Mouse (Mus musculus): Measurements from ENCODE around the gene Nxf1. TPM values are rescaled to one million over a fixed set of nuclear protein-coding genes. Genes with fewer than 3 reads are reported as not detected.

Nxf1 gene
- polyA plus RNA-seq, 1 experiment from 2014 or later, result 168 TPM

DNA sequence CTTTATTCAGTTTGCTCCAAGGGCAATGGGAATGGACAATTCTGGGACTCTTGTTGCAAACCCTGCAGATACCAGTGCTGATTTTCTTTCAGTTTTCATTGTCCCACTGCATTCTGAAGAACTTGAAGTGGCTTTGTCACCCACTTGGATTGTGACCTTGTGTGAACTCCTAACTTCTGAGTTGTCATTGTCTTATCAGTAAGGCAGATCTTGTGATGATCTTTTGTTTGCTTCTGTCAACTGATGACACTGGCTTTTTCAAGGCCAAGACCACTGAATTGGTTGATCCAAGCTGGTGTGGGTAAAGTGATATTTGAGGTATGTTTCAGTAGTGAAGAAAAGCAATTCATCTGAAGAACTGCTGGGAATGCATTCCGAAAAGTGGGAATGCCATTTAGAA lies 11.5 kb upstream of the Nxf1 start:
- 93% methylated on average over 1 of the region's 1 CpGs for WGBS
- H3K36me3 ChIP-seq (ENCODE audit: control insufficient read depth, insufficient read depth, low read length), result peaks cover 79% of the 10 kb centered on the region
- ATAC-seq (replicated peaks; ENCODE audit: low FRiP score, low TSS enrichment, low read depth), result no peak

DNA sequence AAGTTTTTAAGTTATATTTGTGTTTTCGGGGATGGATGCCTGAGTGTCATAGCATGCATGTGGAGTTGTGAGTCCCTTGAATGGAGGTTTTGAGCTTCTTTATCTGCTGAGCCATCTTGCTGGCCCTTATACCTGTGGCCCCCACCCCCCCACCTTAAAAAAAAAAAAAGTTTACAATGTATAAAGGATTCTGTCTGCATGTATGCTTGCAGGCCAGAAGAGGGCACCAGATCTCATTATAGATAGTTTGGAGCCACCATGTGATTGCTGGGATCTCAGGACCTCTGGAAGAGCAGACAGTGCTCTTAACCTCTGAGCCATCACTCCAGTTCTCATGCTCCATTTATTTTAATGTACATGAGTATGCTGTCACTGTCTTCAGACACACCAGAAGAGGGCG lies 9.5 kb upstream of the Nxf1 start:
- peaks cover 7% of the 10 kb centered on the region for H3K4me1 ChIP-seq (replicated peaks; ENCODE audit: control insufficient read depth, insufficient read depth, low read length)
- no peak overlapping the region for H3K4me3 ChIP-seq (ENCODE audit: low read depth, low read length)
- H3K9ac ChIP-seq (ENCODE audit: low read length), result no peak overlapping the region
- H3K36me3 ChIP-seq (ENCODE audit: control insufficient read depth, insufficient read depth, low read length), result peaks cover 95% of the 10 kb centered on the region
- no peak overlapping the region for H3K27ac ChIP-seq (ENCODE audit: low read depth)
- H3K4me2 ChIP-seq (ENCODE audit: low read length), result no peak overlapping the region
- no peak for DNase-seq (ENCODE audit: low spot score)
- H3K9me3 ChIP-seq (ENCODE audit: control insufficient read depth, low read length), result no peaks in the 10 kb centered on the region
- no peak for ATAC-seq (replicated peaks; ENCODE audit: low FRiP score, low TSS enrichment, low read depth)
- no peaks in the 10 kb centered on the region for H3K27me3 ChIP-seq (replicated peaks; ENCODE audit: control insufficient read depth, insufficient read depth, low read length)
- 76% methylated on average over 2 of the region's 2 CpGs for WGBS

More for the DNA sequence above, 11.5 kb upstream of the Nxf1 start:
- Histone ChIP-seq H3K27ac (ENCODE audit: low read depth) (no peak overlapping the region), H3K4me3 (ENCODE audit: low read depth, low read length) (no peak overlapping the region), H3K4me2 (ENCODE audit: low read length) (no peak overlapping the region), H3K27me3 (replicated peaks; ENCODE audit: control insufficient read depth, insufficient read depth, low read length) (no peaks in the 10 kb centered on the region), H3K4me1 (replicated peaks; ENCODE audit: control insufficient read depth, insufficient read depth, low read length) (peaks cover 12% of the 10 kb centered on the region), H3K9me3 (ENCODE audit: control insufficient read depth, low read length) (no peaks in the 10 kb centered on the region), H3K9ac (ENCODE audit: low read length) (no peak overlapping the region)
- DNase-seq (ENCODE audit: low spot score), result no peak

DNA sequence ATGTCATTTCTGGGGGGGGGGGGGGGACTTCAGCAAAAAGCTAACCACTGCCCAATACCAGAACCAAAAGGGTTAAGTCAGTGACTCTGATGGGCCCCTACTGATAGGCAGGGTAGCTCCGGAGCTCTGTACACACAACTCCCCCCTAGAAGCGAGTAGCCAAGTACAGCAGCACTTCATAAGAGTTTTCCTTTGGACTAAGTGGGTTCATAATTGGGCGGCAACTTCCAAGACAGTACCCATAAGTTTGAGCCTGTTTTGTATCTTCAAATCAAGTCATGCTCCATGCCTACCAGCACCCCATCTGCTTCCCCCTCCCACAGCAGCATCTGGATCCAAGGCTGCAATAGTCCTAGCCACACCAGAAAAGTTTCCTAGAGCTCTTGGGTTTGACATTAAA lies 1.2 kb upstream of the Nxf1 start:
- no peak overlapping the region for H3K27ac ChIP-seq (ENCODE audit: low read depth)
- H3K4me3 ChIP-seq (ENCODE audit: low read depth, low read length), result no peak overlapping the region
- 64% methylated on average over 3 of the region's 3 CpGs for WGBS
- peaks cover 51% of the 10 kb centered on the region for H3K36me3 ChIP-seq (ENCODE audit: control insufficient read depth, insufficient read depth, low read length)
- peak overlapping the region; percentile 55 for H3K4me2 ChIP-seq (ENCODE audit: low read length)
- peaks cover 10% of the 10 kb centered on the region; the same call in 1 of the 2 replicates for H3K4me1 ChIP-seq (replicated peaks; ENCODE audit: control insufficient read depth, insufficient read depth, low read length)
- no peak overlapping the region for H3K9ac ChIP-seq (ENCODE audit: low read length)
- no peaks in the 10 kb centered on the region for H3K9me3 ChIP-seq (ENCODE audit: control insufficient read depth, low read length)
- DNase-seq (ENCODE audit: low spot score), result no peak
- no peak for ATAC-seq (replicated peaks; ENCODE audit: low FRiP score, low TSS enrichment, low read depth)
- no peaks in the 10 kb centered on the region for H3K27me3 ChIP-seq (replicated peaks; ENCODE audit: control insufficient read depth, insufficient read depth, low read length)

DNA sequence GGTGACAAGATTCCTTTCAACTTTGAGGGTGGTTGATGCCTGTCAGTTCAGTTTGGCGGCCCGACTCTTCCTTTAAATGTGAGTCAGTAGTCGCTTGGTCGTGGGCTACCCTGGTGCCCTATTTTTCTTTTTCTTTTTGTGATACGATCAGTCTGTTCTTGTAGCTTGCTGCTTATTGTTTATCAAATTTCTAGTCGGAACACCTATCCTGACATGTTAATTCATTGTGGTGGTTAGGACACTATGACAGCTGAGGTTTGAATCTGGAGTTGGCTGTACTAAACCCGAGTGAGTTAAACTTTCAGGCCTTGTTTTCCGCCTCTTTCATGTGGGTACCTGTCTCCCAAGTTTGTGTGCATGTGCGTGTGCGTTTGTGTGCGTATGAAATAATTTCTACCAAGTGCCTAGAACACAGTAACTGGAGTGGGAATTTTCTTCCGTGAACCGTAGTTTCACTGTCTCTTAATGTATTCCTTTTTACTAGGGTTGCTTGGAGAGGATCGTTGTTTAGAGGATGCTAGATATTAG lies 662 bp downstream of the Nxf1 start:
- no peak for DNase-seq (ENCODE audit: low spot score)
- ATAC-seq (replicated peaks; ENCODE audit: low FRiP score, low TSS enrichment, low read depth), result no peak
- Histone ChIP-seq H3K27ac (ENCODE audit: low read depth) (peak overlapping the region; percentile 91), H3K9me3 (ENCODE audit: control insufficient read depth, low read length) (no peaks in the 10 kb centered on the region), H3K27me3 (replicated peaks; ENCODE audit: control insufficient read depth, insufficient read depth, low read length) (no peaks in the 10 kb centered on the region), H3K4me2 (ENCODE audit: low read length) (peak overlapping the region; percentile 83), H3K9ac (ENCODE audit: low read length) (peak overlapping the region; percentile 88), H3K36me3 (ENCODE audit: control insufficient read depth, insufficient read depth, low read length) (peaks cover 36% of the 10 kb centered on the region), H3K4me3 (ENCODE audit: low read depth, low read length) (peak overlapping the region; percentile 90), H3K4me1 (replicated peaks; ENCODE audit: control insufficient read depth, insufficient read depth, low read length) (peaks cover 10% of the 10 kb centered on the region; the same call in 1 of the 2 replicates)
- WGBS, result 3% methylated on average over 14 of the region's 14 CpGs

DNA sequence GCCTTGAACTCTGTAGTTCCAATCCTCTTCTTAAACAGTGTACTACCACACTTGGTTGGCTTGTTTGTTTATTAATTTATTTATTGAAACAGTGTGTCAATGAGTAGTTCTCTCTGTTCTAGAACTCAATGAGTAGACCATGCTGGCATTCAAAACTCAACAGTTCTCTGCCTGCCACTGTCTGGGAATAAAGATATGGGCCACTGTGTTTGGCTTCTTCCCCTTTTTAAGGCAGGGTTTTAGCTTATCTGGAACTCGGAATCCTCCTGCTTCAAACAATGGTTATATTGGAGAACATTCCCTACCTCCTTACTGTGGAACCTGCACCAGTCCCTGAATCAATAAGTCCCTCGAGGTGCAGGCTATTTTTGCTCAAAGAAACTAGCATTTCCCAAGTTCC lies 2.0 kb downstream of the Nxf1 start:
- no peak overlapping the region for H3K27ac ChIP-seq (ENCODE audit: low read depth)
- H3K9me3 ChIP-seq (ENCODE audit: control insufficient read depth, low read length), result no peaks in the 10 kb centered on the region
- ATAC-seq (replicated peaks; ENCODE audit: low FRiP score, low TSS enrichment, low read depth) (no peak), DNase-seq (ENCODE audit: low spot score) (no peak)
- peaks cover 37% of the 10 kb centered on the region for H3K36me3 ChIP-seq (ENCODE audit: control insufficient read depth, insufficient read depth, low read length)
- H3K4me2 ChIP-seq (ENCODE audit: low read length), result 0 out of 2 replicates have a peak overlapping the region, but pooled peaks have one; percentile 83
- no peaks in the 10 kb centered on the region for H3K27me3 ChIP-seq (replicated peaks; ENCODE audit: control insufficient read depth, insufficient read depth, low read length)
- no peak overlapping the region for H3K4me3 ChIP-seq (ENCODE audit: low read depth, low read length)
- H3K4me1 ChIP-seq (replicated peaks; ENCODE audit: control insufficient read depth, insufficient read depth, low read length), result peaks cover 10% of the 10 kb centered on the region; the same call in 1 of the 2 replicates
- no peak overlapping the region for H3K9ac ChIP-seq (ENCODE audit: low read length)
- 85% methylated on average over 2 of the region's 2 CpGs for WGBS

DNA sequence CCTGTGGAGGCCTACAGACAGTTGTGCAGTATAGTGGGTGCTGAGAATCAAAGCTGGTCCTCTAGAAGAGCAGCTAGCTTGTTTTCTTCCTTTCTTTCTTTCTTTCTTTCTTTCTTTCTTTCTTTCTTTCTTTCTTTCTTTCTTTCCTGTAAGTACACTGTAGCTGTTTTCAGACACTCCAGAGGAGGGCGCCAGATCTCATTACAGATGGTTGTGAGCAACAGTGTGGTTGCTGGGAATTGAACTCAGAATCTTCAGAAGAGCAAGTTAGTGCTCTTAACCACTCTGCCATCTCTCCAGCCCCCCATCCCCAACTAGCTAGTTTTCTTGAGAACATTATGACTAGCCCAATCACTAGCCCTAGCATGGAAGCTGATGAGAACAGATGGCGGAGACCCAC lies 3.9 kb downstream of the Nxf1 start:
- H3K4me1 ChIP-seq (replicated peaks; ENCODE audit: control insufficient read depth, insufficient read depth, low read length), result peaks cover 9% of the 10 kb centered on the region; the same call in 1 of the 2 replicates
- DNase-seq (ENCODE audit: low spot score) (no peak), ATAC-seq (replicated peaks; ENCODE audit: low FRiP score, low TSS enrichment, low read depth) (no peak)
- H3K9ac ChIP-seq (ENCODE audit: low read length), result no peak overlapping the region
- H3K27me3 ChIP-seq (replicated peaks; ENCODE audit: control insufficient read depth, insufficient read depth, low read length), result no peaks in the 10 kb centered on the region
- no peak overlapping the region for H3K27ac ChIP-seq (ENCODE audit: low read depth)
- peaks cover 9% of the 10 kb centered on the region; the same call in 1 of the 2 replicates for H3K9me3 ChIP-seq (ENCODE audit: control insufficient read depth, low read length)
- no peak overlapping the region for H3K4me3 ChIP-seq (ENCODE audit: low read depth, low read length)
- 89% methylated on average over 2 of the region's 2 CpGs for WGBS
- H3K36me3 ChIP-seq (ENCODE audit: control insufficient read depth, insufficient read depth, low read length), result peaks cover 37% of the 10 kb centered on the region
- no peak overlapping the region for H3K4me2 ChIP-seq (ENCODE audit: low read length)

DNA sequence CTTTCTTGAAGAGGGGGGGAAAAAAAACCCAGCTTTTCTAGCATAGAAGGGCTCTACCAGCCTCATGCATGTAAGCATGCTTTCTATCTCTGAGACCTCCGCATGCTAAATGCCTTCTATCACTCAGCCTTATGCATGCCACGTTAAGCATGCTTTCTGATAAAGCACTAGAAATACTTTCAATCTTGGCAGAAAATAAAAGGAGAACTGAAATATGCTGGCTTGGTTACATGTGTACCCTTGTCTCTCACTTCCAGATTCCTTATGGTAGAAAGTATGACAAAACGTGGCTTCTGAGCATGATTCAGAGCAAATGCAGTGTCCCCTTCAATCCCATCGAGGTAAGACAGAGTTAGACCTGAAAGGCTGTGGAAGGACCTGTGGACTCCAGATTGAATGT lies 6.4 kb downstream of the Nxf1 start:
- 94% methylated on average over 4 of the region's 4 CpGs for WGBS
- no peak for ATAC-seq (replicated peaks; ENCODE audit: low FRiP score, low TSS enrichment, low read depth)
- Histone ChIP-seq H3K4me2 (ENCODE audit: low read length) (no peak overlapping the region), H3K36me3 (ENCODE audit: control insufficient read depth, insufficient read depth, low read length) (peaks cover 60% of the 10 kb centered on the region), H3K27me3 (replicated peaks; ENCODE audit: control insufficient read depth, insufficient read depth, low read length) (no peaks in the 10 kb centered on the region), H3K9ac (ENCODE audit: low read length) (no peak overlapping the region), H3K9me3 (ENCODE audit: control insufficient read depth, low read length) (peaks cover 9% of the 10 kb centered on the region; the same call in 1 of the 2 replicates), H3K4me3 (ENCODE audit: low read depth, low read length) (no peak overlapping the region), H3K4me1 (replicated peaks; ENCODE audit: control insufficient read depth, insufficient read depth, low read length) (peaks cover 1% of the 10 kb centered on the region; the same call in 1 of the 2 replicates), H3K27ac (ENCODE audit: low read depth) (no peak overlapping the region)
- no peak for DNase-seq (ENCODE audit: low spot score)

DNA sequence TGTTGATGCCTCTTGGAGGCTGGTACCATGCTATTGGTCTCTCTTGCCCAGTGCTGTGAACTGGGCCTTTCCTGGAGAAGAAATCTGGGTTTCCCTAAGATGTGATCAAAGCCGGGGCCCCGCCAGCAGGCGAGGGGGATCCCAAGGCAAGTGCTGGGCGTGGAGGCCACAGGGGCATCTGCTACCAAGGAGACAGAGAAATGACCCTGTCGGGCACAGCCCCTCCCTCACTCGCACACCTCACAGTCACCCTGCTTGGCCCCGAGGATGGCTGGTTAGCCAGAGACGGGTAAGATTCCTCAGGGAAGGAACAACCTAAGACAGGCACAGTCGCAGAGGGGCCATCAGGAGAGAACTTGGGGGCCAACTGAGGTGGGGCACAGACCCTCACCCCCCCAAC lies 8.7 kb downstream of the Nxf1 start:
- no peak overlapping the region for H3K27ac ChIP-seq (ENCODE audit: low read depth)
- H3K4me1 ChIP-seq (replicated peaks; ENCODE audit: control insufficient read depth, insufficient read depth, low read length), result peaks cover 4% of the 10 kb centered on the region; the same call in 1 of the 2 replicates
- no peaks in the 10 kb centered on the region for H3K27me3 ChIP-seq (replicated peaks; ENCODE audit: control insufficient read depth, insufficient read depth, low read length)
- H3K36me3 ChIP-seq (ENCODE audit: control insufficient read depth, insufficient read depth, low read length), result peaks cover 81% of the 10 kb centered on the region
- ATAC-seq (replicated peaks; ENCODE audit: low FRiP score, low TSS enrichment, low read depth) (no peak), DNase-seq (ENCODE audit: low spot score) (no peak)
- no peak overlapping the region for H3K9ac ChIP-seq (ENCODE audit: low read length)
- H3K4me3 ChIP-seq (ENCODE audit: low read depth, low read length), result no peak overlapping the region
- H3K4me2 ChIP-seq (ENCODE audit: low read length), result no peak overlapping the region
- peaks cover 9% of the 10 kb centered on the region; the same call in 1 of the 2 replicates for H3K9me3 ChIP-seq (ENCODE audit: control insufficient read depth, low read length)
- WGBS, result 99% methylated on average over 9 of the region's 9 CpGs

All from intestine, embryonic 14.5 days (tissue).